Mouse (Mus musculus) myocyte (in vitro differentiated cells): Measurements from ENCODE around the gene Acsf2. TPM values are rescaled to one million over a fixed set of nuclear protein-coding genes. Genes with fewer than 3 reads are reported as not detected.

Experiments
- H3K27me3 ChIP-seq: one replicate; pipeline ENCODE4 v1.6.1; 2011; ENCODE audit not compliant: control insufficient read depth, insufficient read depth, insufficient read length
- H3K36me3 ChIP-seq: one replicate; pipeline ENCODE4 v1.6.1; 2011; ENCODE audit not compliant: control insufficient read depth, insufficient read depth
- H3K4me2 ChIP-seq: one replicate; pipeline ENCODE4 v1.6.1; 2011; ENCODE audit warnings: low read depth, control low read depth
- H3K4me3 ChIP-seq: one replicate; pipeline ENCODE4 v1.5.1; 2011; ENCODE audit warnings: mild to moderate bottlenecking, control low read depth, moderate library complexity
- H3K79me2 ChIP-seq: one replicate; pipeline ENCODE4 v1.6.1; 2011; ENCODE audit not compliant: control insufficient read depth, insufficient read depth
- H3ac ChIP-seq: one replicate; pipeline ENCODE4 v1.6.1; 2011; ENCODE audit not compliant: control insufficient read depth, insufficient read length
- CEBPB ChIP-seq: IDR thresholded peaks from 2 replicates; pipeline ENCODE4 v1.6.1; 2011; ENCODE audit warnings: mild to moderate bottlenecking, moderate library complexity; ENCODE audit not compliant: poor library complexity, insufficient read depth, severe bottlenecking
- E2F4 ChIP-seq: IDR thresholded peaks from one replicate; pipeline ENCODE4 v1.6.1; 2011; ENCODE audit warnings: mild to moderate bottlenecking, control low read depth, moderate library complexity; ENCODE audit not compliant: insufficient read depth
- MAX ChIP-seq: IDR thresholded peaks from one replicate; pipeline ENCODE4 v1.6.1; 2011; ENCODE audit warnings: low read depth, mild to moderate bottlenecking, control low read depth
- MYOD1 ChIP-seq, 3 experiments: IDR thresholded peaks; one replicate each; pipeline ENCODE4 v1.6.1; 2011; ENCODE audit warnings: control low read depth in 2 of 3, low read depth in 2 of 3, mild to moderate bottlenecking in 2 of 3, moderate library complexity in 1 of 3; ENCODE audit not compliant: insufficient read length in 2 of 3, control insufficient read depth in 1 of 3
- MYOG ChIP-seq, 3 experiments: IDR thresholded peaks; one replicate each; pipeline ENCODE4 v1.6.1; 2011; ENCODE audit warnings: control low read depth in 2 of 3, low read depth in 2 of 3, mild to moderate bottlenecking in 2 of 3; ENCODE audit not compliant: insufficient read length in 2 of 3, control insufficient read depth in 1 of 3, insufficient read depth in 1 of 3
- POLR2A ChIP-seq: IDR thresholded peaks from one replicate; pipeline ENCODE4 v1.6.1; 2011; ENCODE audit warnings: low read depth, mild to moderate bottlenecking, control low read depth, moderate library complexity; ENCODE audit not compliant: insufficient read length
- POLR2AphosphoS2 ChIP-seq: IDR thresholded peaks from one replicate; pipeline ENCODE4 v1.6.1; 2011; ENCODE audit warnings: low read depth, control low read depth; ENCODE audit not compliant: insufficient read length
- REST ChIP-seq: IDR thresholded peaks from one replicate; pipeline ENCODE4 v1.6.1; 2011; ENCODE audit warnings: mild to moderate bottlenecking, control low read depth, moderate library complexity; ENCODE audit not compliant: insufficient read depth, insufficient read length
- SRF ChIP-seq: IDR thresholded peaks from one replicate; pipeline ENCODE4 v1.6.1; 2011; ENCODE audit warnings: low read depth; ENCODE audit not compliant: control insufficient read depth, insufficient read length
- TCF12 ChIP-seq: IDR thresholded peaks from one replicate; pipeline ENCODE4 v1.6.1; 2011; ENCODE audit warnings: mild to moderate bottlenecking, control low read depth; ENCODE audit not compliant: poor library complexity, insufficient read depth, severe bottlenecking
- TCF3 ChIP-seq: IDR thresholded peaks from one replicate; pipeline ENCODE4 v1.6.1; 2011; ENCODE audit warnings: low read depth, control low read depth; ENCODE audit not compliant: insufficient read length
- USF1 ChIP-seq: IDR thresholded peaks from one replicate; pipeline ENCODE4 v1.6.1; 2011; ENCODE audit warnings: low read depth, mild to moderate bottlenecking, control low read depth, moderate library complexity
- polyA plus RNA-seq: library from polyadenylated mRNA; unstranded; fragments of >200 nt; fragmentation: generic; extraction: Trizol; gene quantifications from one replicate; pipeline ENCODE4 v1.2.1, GENCODE M21; 2012; ENCODE audit warnings: missing spikeins

Gene Acsf2
- polyA plus RNA-seq, 1 experiment = 5.8 TPM

DNA sequence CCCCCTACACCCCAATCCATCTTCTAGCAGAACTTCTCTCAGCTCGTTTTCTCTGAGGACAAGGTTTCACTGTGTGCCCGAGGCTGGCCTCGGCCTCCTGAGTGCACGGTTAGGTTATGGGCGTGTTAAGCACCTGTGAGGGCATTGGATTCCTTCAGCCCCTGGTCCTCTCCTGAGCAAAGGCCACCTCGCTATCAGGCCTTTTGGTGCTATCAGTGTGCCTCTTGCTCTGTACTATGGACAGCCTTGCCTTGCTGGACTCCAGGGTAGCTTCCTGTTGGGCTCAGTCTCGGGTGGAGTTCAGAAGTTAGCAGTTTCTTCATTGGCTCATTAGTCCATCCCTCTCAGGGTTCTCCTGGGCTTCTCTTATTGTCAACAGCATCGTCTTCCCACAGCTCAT is 31.3 kb upstream of the Acsf2 start:
- Histone ChIP-seq H3K36me3 (peaks cover 56% of the 10 kb centered on the region), H3K79me2 (peaks cover 41% of the 10 kb centered on the region), H3K27me3 (no peaks in the 10 kb centered on the region), H3ac (no peak overlapping the region), H3K4me3 (no peak overlapping the region), H3K4me2 (no peak overlapping the region)
- TF ChIP-seq TCF3 = no peak
- TF ChIP-seq MAX = no peak
- no peak for TF ChIP-seq REST

DNA sequence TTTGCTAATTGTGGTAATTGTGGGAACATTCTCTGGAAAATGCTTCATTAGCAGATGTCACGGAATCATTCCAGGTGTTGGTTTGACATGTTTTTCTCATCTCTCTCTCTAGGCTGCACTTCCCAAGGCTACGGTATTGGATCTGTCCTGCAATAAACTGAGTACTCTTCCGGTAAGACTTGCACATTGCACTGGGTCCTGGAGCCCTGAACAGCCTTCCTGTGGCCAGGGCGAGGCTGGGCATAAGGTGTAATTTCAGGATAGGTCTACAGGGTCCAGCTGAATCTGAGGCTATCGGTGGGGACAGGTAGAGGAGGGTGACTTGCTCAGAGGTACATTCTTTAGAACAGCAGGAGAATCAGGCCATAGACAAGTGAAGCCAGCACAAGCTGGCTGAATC is 30.3 kb upstream of the Acsf2 start:
- H3K79me2 ChIP-seq = peaks cover 41% of the 10 kb centered on the region
- H3K27me3 ChIP-seq = no peaks in the 10 kb centered on the region
- peak overlapping the region; percentile 93 for H3K4me3 ChIP-seq
- H3K36me3 ChIP-seq = peaks cover 45% of the 10 kb centered on the region
- TF ChIP-seq SRF (no peak), TCF3 (no peak), POLR2AphosphoS2 (no peak), E2F4 (no peak), TCF12 (no peak), MYOD1 (IDR thresholded peaks at IDR 0.05; ENCODE audit: control insufficient read depth in 1 of 3, insufficient read length in 2 of 3, low read depth in 2 of 3) (no peak), MAX (no peak), MYOG (IDR thresholded peaks at IDR 0.05; ENCODE audit: control insufficient read depth in 1 of 3, insufficient read depth in 1 of 3, insufficient read length in 2 of 3, low read depth in 2 of 3) (no peak), POLR2A (no peak), REST (no peak)
- H3ac ChIP-seq = no peak overlapping the region
- H3K4me2 ChIP-seq = no peak overlapping the region

DNA sequence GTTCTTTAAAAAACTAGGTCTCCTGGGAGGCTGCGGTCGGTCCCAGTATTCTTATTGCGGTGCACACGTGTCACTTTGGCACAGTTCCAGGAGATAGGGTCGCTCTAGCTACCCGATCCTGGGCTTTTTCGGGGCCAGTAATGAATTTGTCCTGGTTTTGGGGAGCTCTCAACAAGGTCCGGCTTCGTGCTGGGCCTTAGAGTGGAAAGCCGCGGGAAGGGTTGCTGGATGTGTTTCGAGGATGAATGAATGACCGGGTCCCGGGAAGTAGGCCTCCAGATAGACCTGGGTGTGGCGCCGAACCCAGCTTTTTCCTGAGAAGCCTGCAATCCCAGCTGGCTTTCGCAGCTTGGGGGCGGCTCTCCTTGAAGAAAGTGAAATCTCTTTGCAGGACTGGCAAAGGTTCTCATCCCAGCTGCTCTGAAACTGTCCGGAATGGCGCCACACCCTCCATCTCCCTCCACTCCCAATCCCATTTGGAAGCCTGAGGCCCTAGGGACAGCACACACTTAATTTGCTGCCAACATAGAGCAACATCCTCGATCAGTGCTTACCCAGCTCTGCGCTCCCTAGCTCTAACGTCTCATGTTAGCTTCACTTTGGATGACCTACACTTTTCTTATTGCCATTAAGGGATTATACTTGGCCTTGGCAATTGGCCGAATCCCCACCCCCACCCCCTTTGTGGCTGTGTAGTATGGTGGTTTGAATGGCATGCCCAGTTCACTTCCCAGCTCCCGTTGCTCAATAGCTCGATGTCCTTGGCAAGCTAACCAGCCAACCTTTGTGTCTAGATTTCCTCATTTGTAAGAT is 28.7 kb upstream of the Acsf2 start:
- H3K36me3 ChIP-seq = peaks cover 31% of the 10 kb centered on the region
- no peaks in the 10 kb centered on the region for H3K27me3 ChIP-seq
- TF ChIP-seq MYOD1 (IDR thresholded peaks at IDR 0.05; ENCODE audit: control insufficient read depth in 1 of 3, insufficient read length in 2 of 3, low read depth in 2 of 3) (no peak), CEBPB (0 out of 2 replicates have a peak, but pooled peaks have one; percentile 31), SRF (no peak), USF1 (peak; percentile 25), TCF3 (no peak), E2F4 (no peak), REST (no peak), TCF12 (no peak), MYOG (IDR thresholded peaks at IDR 0.05; ENCODE audit: control insufficient read depth in 1 of 3, insufficient read depth in 1 of 3, insufficient read length in 2 of 3, low read depth in 2 of 3) (no peak)
- peak overlapping the region; percentile 84 for H3ac ChIP-seq
- peak overlapping the region; percentile 94 for H3K4me2 ChIP-seq
- peaks cover 41% of the 10 kb centered on the region for H3K79me2 ChIP-seq
- H3K4me3 ChIP-seq = peak overlapping the region; percentile 93

DNA sequence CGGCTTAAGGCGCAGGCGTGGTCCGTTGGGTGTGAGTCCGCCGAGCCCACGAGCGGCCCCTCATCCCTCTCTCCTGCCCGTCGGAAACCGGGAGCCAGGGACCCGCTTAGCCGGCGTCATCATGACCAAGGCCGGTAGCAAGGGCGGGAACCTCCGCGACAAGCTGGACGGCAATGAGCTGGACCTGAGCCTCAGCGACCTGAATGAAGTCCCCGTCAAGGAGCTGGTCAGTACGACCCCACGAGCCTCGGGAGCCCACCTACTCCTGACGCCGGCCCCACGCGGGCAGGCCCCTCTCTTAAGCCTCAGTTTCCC is 28.2 kb upstream of the Acsf2 start:
- peak overlapping the region; percentile 93 for H3K4me3 ChIP-seq
- no peaks in the 10 kb centered on the region for H3K27me3 ChIP-seq
- H3ac ChIP-seq = peak overlapping the region; percentile 84
- TF ChIP-seq USF1 = no peak
- peaks cover 25% of the 10 kb centered on the region for H3K36me3 ChIP-seq
- peaks cover 41% of the 10 kb centered on the region for H3K79me2 ChIP-seq
- peak overlapping the region; percentile 94 for H3K4me2 ChIP-seq

DNA sequence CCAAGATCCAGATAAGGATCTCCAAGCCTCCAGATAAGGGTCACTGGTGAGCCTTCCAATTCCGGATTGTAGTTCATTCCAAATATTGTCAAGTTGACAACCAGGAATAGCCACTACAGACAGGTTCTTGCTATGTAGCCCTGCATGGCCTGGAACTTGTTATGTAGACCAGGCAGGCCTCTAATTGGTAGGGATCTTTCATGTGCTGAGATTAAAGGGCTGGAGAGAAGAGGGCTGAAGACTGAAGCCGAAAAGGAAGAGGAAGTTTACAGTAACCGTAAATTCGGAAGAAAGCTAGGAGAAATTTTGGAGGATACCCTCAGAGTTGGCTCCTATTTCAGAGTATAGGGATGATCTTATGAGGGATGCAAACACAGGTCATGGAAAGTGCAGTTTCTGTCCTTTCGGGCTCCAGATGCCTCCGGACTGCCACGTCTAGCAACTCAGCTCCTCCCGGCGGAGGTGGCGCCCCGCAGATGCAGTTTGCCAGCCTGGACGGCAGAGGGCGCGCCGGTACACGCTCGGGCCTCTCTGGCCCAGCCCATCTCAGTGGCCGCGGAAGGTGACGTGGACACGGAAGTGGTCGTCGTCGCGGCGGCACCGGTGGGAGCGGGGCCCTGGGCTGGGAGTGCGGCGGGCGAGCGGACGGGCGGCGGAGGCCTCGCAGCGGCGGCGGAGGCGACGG is 27.7 kb upstream of the Acsf2 start, which contains the start of gene Lrrc59:
Gene Lrrc59, plus strand, starts transcription at position 569 of the 685 bp plus-strand sequence.
- Histone ChIP-seq H3K79me2 (peaks cover 41% of the 10 kb centered on the region), H3K4me3 (peak within 1 kb of the TSS; percentile 93), H3ac (peak within 1 kb of the TSS; percentile 84), H3K4me2 (peak within 1 kb of the TSS; percentile 94), H3K36me3 (peaks cover 20% of the 10 kb centered on the region), H3K27me3 (no peaks in the 10 kb centered on the region)
- TF ChIP-seq REST = no peak
- no peak for TF ChIP-seq TCF3
- no peak for TF ChIP-seq USF1
- no peak for TF ChIP-seq E2F4
- no peak for TF ChIP-seq CEBPB
- TF ChIP-seq MYOD1 (IDR thresholded peaks at IDR 0.05; ENCODE audit: control insufficient read depth in 1 of 3, insufficient read length in 2 of 3, low read depth in 2 of 3) = no peak
- TF ChIP-seq MYOG (IDR thresholded peaks at IDR 0.05; ENCODE audit: control insufficient read depth in 1 of 3, insufficient read depth in 1 of 3, insufficient read length in 2 of 3, low read depth in 2 of 3) = peak in 2 of 3 experiments; percentile 59 to 66
- TF ChIP-seq TCF12 = no peak
- TF ChIP-seq SRF = no peak
- TF ChIP-seq POLR2AphosphoS2 = peak; percentile 82
- TF ChIP-seq POLR2A = peak; percentile 95
- TF ChIP-seq MAX = no peak
